Mouse (Mus musculus): ENCODE measurements around the gene Itgb3bp.

Gene Itgb3bp

GRCm38 (mm10) chr4:99934859-99935258 lies 5.2 kb upstream of the Itgb3bp start:
- DNase-seq (ENCODE audit: low read depth in 1 of 2, low spot score in 2 of 2), result no peak

GRCm38 (mm10) chr4:99931807-99932206 lies 2.2 kb upstream of the Itgb3bp start:
- DNase-seq (ENCODE audit: low read depth in 1 of 2, low spot score in 2 of 2), result no peak

GRCm38 (mm10) chr4:99931240-99931580 lies 1.6 kb upstream of the Itgb3bp start:
- DNase-seq (ENCODE audit: low read depth in 1 of 2, low spot score in 2 of 2), result no peak

GRCm38 (mm10) chr4:99930518-99931239 lies 1.1 kb upstream of the Itgb3bp start:
- no peak for DNase-seq (ENCODE audit: low read depth in 1 of 2, low spot score in 2 of 2)

GRCm38 (mm10) chr4:99929149-99929612 lies 432 bp downstream of the Itgb3bp start, which contains the start of gene Pgm1:
Gene Pgm1, plus strand, starts transcription at chr4:99929414.
- peak; percentile 33 to 57 for DNase-seq (ENCODE audit: low read depth in 1 of 2, low spot score in 2 of 2)

- no peak for DNase-seq (ENCODE audit: low read depth in 1 of 2, low spot score in 2 of 2)
Measured at GRCm38 (mm10) chr4:99928521-99928920, 1.1 kb downstream of the Itgb3bp start.

- DNase-seq (ENCODE audit: low read depth in 1 of 2, low spot score in 2 of 2), result no peak
Measured at GRCm38 (mm10) chr4:99926380-99926779, 3.2 kb downstream of the Itgb3bp start.

GRCm38 (mm10) chr4:99913894-99914451 lies 15.6 kb downstream of the Itgb3bp start:
- DNase-seq (ENCODE audit: low read depth in 1 of 2, low spot score in 2 of 2), result no peak

GRCm38 (mm10) chr4:99882405-99882804 lies 47.2 kb downstream of the Itgb3bp start:
- no peak for DNase-seq (ENCODE audit: low read depth in 1 of 2, low spot score in 2 of 2)

- no peak for DNase-seq (ENCODE audit: low read depth in 1 of 2, low spot score in 2 of 2)
Measured at GRCm38 (mm10) chr4:99881882-99882281, 47.7 kb downstream of the Itgb3bp start.

- DNase-seq (ENCODE audit: low read depth in 1 of 2, low spot score in 2 of 2), result peak; percentile 49 to 67
Measured at GRCm38 (mm10) chr4:99829094-99830073, 100.2 kb downstream of the Itgb3bp start, which contains the start of gene Efcab7. Gene Efcab7, plus strand, starts transcription at chr4:99829198.

GRCm38 (mm10) chr4:99828739-99829093 lies 100.9 kb downstream of the Itgb3bp start:
- DNase-seq (ENCODE audit: low read depth in 1 of 2, low spot score in 2 of 2), result no peak

GRCm38 (mm10) chr4:99828337-99828736 lies 101.3 kb downstream of the Itgb3bp start:
- DNase-seq (ENCODE audit: low read depth in 1 of 2, low spot score in 2 of 2), result no peak

- no peak for DNase-seq (ENCODE audit: low read depth in 1 of 2, low spot score in 2 of 2)
Measured at GRCm38 (mm10) chr4:99816697-99817460, 112.7 kb downstream of the Itgb3bp start.

- no peak for DNase-seq (ENCODE audit: low read depth in 1 of 2, low spot score in 2 of 2)
Measured at GRCm38 (mm10) chr4:99792365-99792764, 137.2 kb downstream of the Itgb3bp start.

- no peak for DNase-seq (ENCODE audit: low read depth in 1 of 2, low spot score in 2 of 2)
Measured at GRCm38 (mm10) chr4:99773041-99773440, 156.6 kb downstream of the Itgb3bp start.

GRCm38 (mm10) chr4:99770555-99770954 lies 159.1 kb downstream of the Itgb3bp start:
- no peak for DNase-seq (ENCODE audit: low read depth in 1 of 2, low spot score in 2 of 2)

GRCm38 (mm10) chr4:99766753-99767152 lies 162.9 kb downstream of the Itgb3bp start:
- DNase-seq (ENCODE audit: low read depth in 1 of 2, low spot score in 2 of 2), result no peak

GRCm38 (mm10) chr4:99766303-99766702 lies 163.3 kb downstream of the Itgb3bp start:
- DNase-seq (ENCODE audit: low read depth in 1 of 2, low spot score in 2 of 2), result no peak

GRCm38 (mm10) chr4:99752426-99752825 lies 177.2 kb downstream of the Itgb3bp start:
- no peak for DNase-seq (ENCODE audit: low read depth in 1 of 2, low spot score in 2 of 2)

GRCm38 (mm10) chr4:99739836-99740235 lies 189.8 kb downstream of the Itgb3bp start:
- DNase-seq (ENCODE audit: low read depth in 1 of 2, low spot score in 2 of 2), result no peak

Data from monocyte, adult 2 months (primary cell).